Mouse (Mus musculus) bone marrow, adult 2 months (tissue): ENCODE results near the gene Scap. TPM values are rescaled to one million over a fixed set of nuclear protein-coding genes. Genes with fewer than 3 reads are reported as not detected.

Source experiments
- H3K27ac ChIP-seq: fragments of 200-500 bp; 2 replicates; pipeline ENCODE4 v1.5.1; 2012; ENCODE audit warnings: low read depth, mild to moderate bottlenecking, control low read depth, inconsistent platforms, low read length; ENCODE audit not compliant: control insufficient read depth, poor library complexity, insufficient read depth
- H3K4me1 ChIP-seq: fragments of 200-500 bp; 2 replicates; pipeline ENCODE4 v1.6.1; 2011; ENCODE audit warnings: low read length; ENCODE audit not compliant: control insufficient read depth, insufficient read depth
- H3K4me3 ChIP-seq: fragments of 200-500 bp; replicated peaks from 2 replicates; pipeline ENCODE3; 2011; ENCODE audit warnings: mild to moderate bottlenecking, low read depth, low read length, control low read depth; ENCODE audit not compliant: control insufficient read depth
- CTCF ChIP-seq: fragments of 200-500 bp; IDR thresholded peaks from 2 replicates; pipeline ENCODE4 v1.5.1; 2011; ENCODE audit warnings: low read length, control low read depth; ENCODE audit not compliant: control insufficient read depth, insufficient read depth
- POLR2A ChIP-seq: fragments of 200-500 bp; IDR thresholded peaks from 2 replicates; pipeline ENCODE4 v1.6.1; 2011; ENCODE audit warnings: low read depth, mild to moderate bottlenecking, control low read depth, low read length, borderline replicate concordance; ENCODE audit not compliant: control insufficient read depth
- WGBS: fragments of 180-500 bp; shearing (Covaris S2); methylation state at CpG from one replicate; pipeline ENCODE4 v1.1.7; 2018; 5-methylcytosine and 5-hydroxymethylcytosine counted together
- polyA plus RNA-seq: library from polyadenylated mRNA; stranded (reverse); fragments of >200 nt; gene quantifications from 2 replicates; pipeline ENCODE4 v1.2.4, GENCODE M21; 2011; ENCODE audit warnings: low replicate concordance; ENCODE audit not compliant: missing spikeins, insufficient read depth, insufficient read length

Gene Scap
- polyA plus RNA-seq, 1 experiment: 10.7 TPM

- Histone ChIP-seq H3K4me1 (no peaks in the 10 kb centered on the region), H3K4me3 (peak within 1 kb of the TSS; percentile 89), H3K27ac (peak within 1 kb of the TSS; percentile 60)
- WGBS: under 1% methylated on average over 46 of the region's 46 CpGs
- TF ChIP-seq CTCF: 0 out of 2 replicates have a peak, but pooled peaks have one; percentile 0
- TF ChIP-seq POLR2A: peak; percentile 87
These were observed 28.0 kb upstream of the Scap start, which contains the start of gene Elp6 for GRCm38 (mm10) chr9:110304969-110305651. Elp6 (plus strand) TSS chr9:110305173.

- 70% methylated on average over 5 of the region's 5 CpGs for WGBS
- H3K27ac ChIP-seq: no peak overlapping the region
- TF ChIP-seq CTCF (no peak), POLR2A (no peak)
- no peaks in the 10 kb centered on the region for H3K4me1 ChIP-seq
- H3K4me3 ChIP-seq: no peak overlapping the region
These were observed 26.7 kb upstream of the Scap start for GRCm38 (mm10) chr9:110306371-110306770.

GRCm38 (mm10) chr9:110314706-110315105 lies 18.4 kb upstream of the Scap start:
- WGBS: 40% methylated on average over 5 of the region's 5 CpGs
- Histone ChIP-seq H3K4me3 (no peak overlapping the region), H3K27ac (no peak overlapping the region), H3K4me1 (no peaks in the 10 kb centered on the region)
- no peak for TF ChIP-seq CTCF
- no peak for TF ChIP-seq POLR2A

GRCm38 (mm10) chr9:110315410-110315809 lies 17.7 kb upstream of the Scap start:
- Histone ChIP-seq H3K27ac (no peak overlapping the region), H3K4me1 (no peaks in the 10 kb centered on the region), H3K4me3 (no peak overlapping the region)
- TF ChIP-seq POLR2A: no peak
- TF ChIP-seq CTCF: no peak
- WGBS: 80% methylated on average over 6 of the region's 6 CpGs

- no peak for TF ChIP-seq POLR2A
- TF ChIP-seq CTCF: no peak
- 88% methylated on average over 8 of the region's 8 CpGs for WGBS
- H3K27ac ChIP-seq: no peak overlapping the region
- no peaks in the 10 kb centered on the region for H3K4me1 ChIP-seq
- no peak overlapping the region for H3K4me3 ChIP-seq
These were observed 17.2 kb upstream of the Scap start for GRCm38 (mm10) chr9:110315904-110316303.

GRCm38 (mm10) chr9:110316503-110316902 lies 16.6 kb upstream of the Scap start:
- Histone ChIP-seq H3K4me1 (no peaks in the 10 kb centered on the region), H3K4me3 (no peak overlapping the region), H3K27ac (no peak overlapping the region)
- WGBS: 89% methylated on average over 8 of the region's 8 CpGs
- no peak for TF ChIP-seq CTCF
- TF ChIP-seq POLR2A: no peak

GRCm38 (mm10) chr9:110320769-110321168 lies 12.3 kb upstream of the Scap start:
- H3K4me1 ChIP-seq: no peaks in the 10 kb centered on the region; the same call in 1 of the 2 replicates
- no peak overlapping the region for H3K4me3 ChIP-seq
- no peak overlapping the region for H3K27ac ChIP-seq
- no peak for TF ChIP-seq POLR2A
- no peak for TF ChIP-seq CTCF
- WGBS: 87% methylated on average over 10 of the region's 10 CpGs

GRCm38 (mm10) chr9:110322972-110323371 lies 10.1 kb upstream of the Scap start:
- H3K4me1 ChIP-seq: no peaks in the 10 kb centered on the region; the same call in 1 of the 2 replicates
- no peak for TF ChIP-seq POLR2A
- TF ChIP-seq CTCF: no peak
- H3K27ac ChIP-seq: no peak overlapping the region
- no peak overlapping the region for H3K4me3 ChIP-seq
